Mouse (Mus musculus) forebrain, embryonic 11.5 days (tissue): ENCODE measurements around the gene Gm4307. TPM values are rescaled to one million over a fixed set of nuclear protein-coding genes. Genes with fewer than 3 reads are reported as not detected.
"Not testable (repeated sequence)": the region's sequence is repeated elsewhere in the genome, so short reads cannot be mapped to it uniquely, and the experiment has no call there.

Experiments
- ATAC-seq: fragments of 200-750 bp; cut with Nextera tagmentation; replicated peaks from 2 replicates; pipeline ENCODE4 v1.8.0; 2017; ENCODE audit warnings: moderate TSS enrichment; ENCODE audit not compliant: low FRiP score
- DNase-seq: peaks from one replicate; pipeline ENCODE4 v3.0.0-alpha.2; 2017; ENCODE audit warnings: low spot score
- H3K27ac ChIP-seq: fragments of 300-500 bp; sonication (generic); 2 replicates; pipeline ENCODE4 v1.5.1; 2014; ENCODE audit warnings: low read depth, low read length
- H3K27me3 ChIP-seq: fragments of 300-500 bp; sonication (generic); 2 replicates; pipeline ENCODE4 v1.6.1; 2014; ENCODE audit warnings: mild to moderate bottlenecking, low read length, mixed read lengths; ENCODE audit not compliant: control insufficient read depth, insufficient read depth
- H3K36me3 ChIP-seq: fragments of 300-500 bp; sonication (generic); 2 replicates; pipeline ENCODE4 v1.6.1; 2014; ENCODE audit warnings: mild to moderate bottlenecking, low read length, moderate library complexity, mixed read lengths; ENCODE audit not compliant: control insufficient read depth, insufficient read depth
- H3K4me1 ChIP-seq: fragments of 300-500 bp; sonication (generic); replicated peaks from 2 replicates; pipeline ENCODE4 v1.6.1; 2014; ENCODE audit warnings: low read length, mixed read lengths; ENCODE audit not compliant: control insufficient read depth, insufficient read depth
- H3K4me2 ChIP-seq: fragments of 300-500 bp; sonication (generic); 2 replicates; pipeline ENCODE4 v1.6.1; 2014; ENCODE audit warnings: low read depth, mild to moderate bottlenecking, low read length, moderate library complexity, mixed read lengths; ENCODE audit not compliant: severe bottlenecking
- H3K4me3 ChIP-seq: fragments of 300-500 bp; sonication (generic); 2 replicates; pipeline ENCODE4 v1.5.1; 2014; ENCODE audit warnings: low read depth, low read length
- H3K9ac ChIP-seq: fragments of 300-500 bp; sonication (generic); 2 replicates; pipeline ENCODE4 v1.6.1; 2014; ENCODE audit warnings: low read length
- H3K9me3 ChIP-seq: fragments of 300-500 bp; sonication (generic); 2 replicates; pipeline ENCODE4 v1.6.1; 2016; ENCODE audit warnings: low read length, mixed read lengths; ENCODE audit not compliant: control insufficient read depth
- WGBS: fragments of 180-500 bp; shearing (Covaris S2); extraction: QIAGEN DNeasy Blood & Tissue Kit; methylation state at CpG from one replicate; pipeline ENCODE4 v1.1.7; 2014; 5-methylcytosine and 5-hydroxymethylcytosine counted together
- polyA plus RNA-seq: library from polyadenylated mRNA; unstranded; fragments of >200 nt; fragmentation: Nextera tagmentation; extraction: Ambion mirVana; gene quantifications from 2 replicates; pipeline ENCODE4 v1.2.1, GENCODE M21; 2014

The Gm4307 gene
- polyA plus RNA-seq: not detected in 2 replicates

- not testable (repeated sequence) for ATAC-seq, H3K36me3 ChIP-seq, H3K4me3 ChIP-seq, H3K4me1 ChIP-seq, H3K27me3 ChIP-seq, DNase-seq, H3K27ac ChIP-seq, H3K4me2 ChIP-seq, H3K9me3 ChIP-seq, H3K9ac ChIP-seq
- WGBS: no CpG with 5 or more reads among the region's 3 CpGs
Observed at GRCm38 (mm10) chr10:100361038-100361437, at the start of gene Gm4307. Gm4307 (plus strand) TSS chr10:100361338.

- DNase-seq, H3K9me3 ChIP-seq, H3K36me3 ChIP-seq, ATAC-seq, H3K27ac ChIP-seq, H3K4me3 ChIP-seq, H3K9ac ChIP-seq, H3K27me3 ChIP-seq, H3K4me2 ChIP-seq, H3K4me1 ChIP-seq: not testable (repeated sequence)
- WGBS: no CpG with 5 or more reads among the region's 2 CpGs
Observed at GRCm38 (mm10) chr10:100335376-100335775, 25.8 kb upstream of the Gm4307 start, which contains the start of gene Gm4301. Gm4301 (plus strand) TSS chr10:100335676.

GRCm38 (mm10) chr10:100340536-100340935 is 20.6 kb upstream of the Gm4307 start, which contains the start of gene Gm4302:
Gm4302 (plus strand) TSS chr10:100340836.
- DNase-seq, H3K27ac ChIP-seq, ATAC-seq, H3K27me3 ChIP-seq, H3K9me3 ChIP-seq, H3K4me3 ChIP-seq, H3K4me1 ChIP-seq, H3K36me3 ChIP-seq, H3K9ac ChIP-seq, H3K4me2 ChIP-seq: not testable (repeated sequence)
- WGBS: no CpG with 5 or more reads among the region's 3 CpGs

GRCm38 (mm10) chr10:100345672-100346071 is 15.5 kb upstream of the Gm4307 start, which contains the start of gene Gm4303:
Gm4303 (plus strand) TSS chr10:100345972.
- H3K4me1 ChIP-seq, DNase-seq, H3K27ac ChIP-seq, ATAC-seq, H3K4me2 ChIP-seq, H3K27me3 ChIP-seq, H3K4me3 ChIP-seq, H3K9ac ChIP-seq, H3K36me3 ChIP-seq, H3K9me3 ChIP-seq: not testable (repeated sequence)
- WGBS: no CpG with 5 or more reads among the region's 3 CpGs

GRCm38 (mm10) chr10:100350793-100351192 is 10.3 kb upstream of the Gm4307 start, which contains the start of gene Gm4305:
Gm4305 (plus strand) TSS chr10:100351093.
- not testable (repeated sequence) for H3K36me3 ChIP-seq, H3K27me3 ChIP-seq, H3K4me1 ChIP-seq, H3K4me3 ChIP-seq, H3K9me3 ChIP-seq, DNase-seq, H3K27ac ChIP-seq, H3K4me2 ChIP-seq, ATAC-seq, H3K9ac ChIP-seq
- WGBS: no CpG with 5 or more reads among the region's 3 CpGs

GRCm38 (mm10) chr10:100356841-100357240 is 4.3 kb upstream of the Gm4307 start:
- not testable (repeated sequence) for H3K27me3 ChIP-seq, H3K4me3 ChIP-seq, H3K9ac ChIP-seq, ATAC-seq, H3K9me3 ChIP-seq, H3K4me2 ChIP-seq, H3K27ac ChIP-seq, H3K4me1 ChIP-seq, H3K36me3 ChIP-seq, DNase-seq
- WGBS: 75% methylated on average over 2 of the region's 2 CpGs

GRCm38 (mm10) chr10:100382460-100382859 is 21.3 kb downstream of the Gm4307 start, which contains the start of gene Gm4312:
Gm4312 (minus strand) TSS chr10:100382560.
- not testable (repeated sequence) for DNase-seq, H3K4me2 ChIP-seq, H3K9ac ChIP-seq, H3K27ac ChIP-seq, H3K4me1 ChIP-seq, ATAC-seq, H3K4me3 ChIP-seq, H3K27me3 ChIP-seq, H3K36me3 ChIP-seq, H3K9me3 ChIP-seq
- no CpG with 5 or more reads among the region's 2 CpGs for WGBS

GRCm38 (mm10) chr10:100402301-100402700 is 41.2 kb downstream of the Gm4307 start:
- not testable (repeated sequence) for H3K27me3 ChIP-seq, DNase-seq, ATAC-seq, H3K4me1 ChIP-seq, H3K9me3 ChIP-seq, H3K27ac ChIP-seq, H3K9ac ChIP-seq, H3K36me3 ChIP-seq, H3K4me2 ChIP-seq, H3K4me3 ChIP-seq
- WGBS: 90% methylated on average over 6 of the region's 6 CpGs
